Mouse (Mus musculus) macrophage (primary cell): Measurements from ENCODE around the gene Eng. TPM values are rescaled to one million over a fixed set of nuclear protein-coding genes. Genes with fewer than 3 reads are reported as not detected.

Experiments used
- H3K27ac ChIP-seq: fragments of 350-480 bp; formaldehyde crosslinking; 2 replicates; pipeline ENCODE4 v1.9.0; 2021
- H3K36me3 ChIP-seq: fragments of 350-480 bp; formaldehyde crosslinking; 2 replicates; pipeline ENCODE4 v1.9.0; 2021; ENCODE audit errors: inconsistent target
- H3K4me3 ChIP-seq: fragments of 350-480 bp; formaldehyde crosslinking; 2 replicates; pipeline ENCODE4 v1.9.0; 2021; ENCODE audit errors: inconsistent target
- H3K79me2 ChIP-seq: fragments of 350-480 bp; formaldehyde crosslinking; 2 replicates; pipeline ENCODE4 v1.9.0; 2021; ENCODE audit errors: inconsistent target
- WGBS: methylation state at CpG from one replicate; pipeline ENCODE4 v1.1.7; 2026; ENCODE audit warnings: inconsistent platforms; ENCODE audit not compliant: missing documents; 5-methylcytosine and 5-hydroxymethylcytosine counted together
- polyA plus RNA-seq: library from polyadenylated mRNA; stranded (reverse); fragments of 250-400 nt; gene quantifications from 3 replicates; pipeline ENCODE4 v1.2.4, GENCODE M21; 2018; ENCODE audit warnings: inconsistent platforms

Gene Eng
- polyA plus RNA-seq, 1 experiment from 2014 or later, result 26.4 TPM

GRCm38 (mm10) chr2:32686640-32687039, 40.2 kb downstream of the Eng start:
- H3K36me3 ChIP-seq, result 0 out of 2 replicates have a peak, but pooled peaks cover 5% of the 10 kb centered on the region
- 94% methylated on average over 3 of the region's 6 CpGs for WGBS
- no peak overlapping the region for H3K27ac ChIP-seq
- no peak overlapping the region for H3K4me3 ChIP-seq
- H3K79me2 ChIP-seq, result no peaks in the 10 kb centered on the region

- Histone ChIP-seq H3K79me2 (no peaks in the 10 kb centered on the region), H3K36me3 (0 out of 2 replicates have a peak, but pooled peaks cover 5% of the 10 kb centered on the region), H3K4me3 (no peak overlapping the region), H3K27ac (no peak overlapping the region)
- WGBS, result 88% methylated on average over 8 of the region's 8 CpGs
Measured at GRCm38 (mm10) chr2:32687562-32687961, 41.2 kb downstream of the Eng start.

GRCm38 (mm10) chr2:32689420-32689819, 43.0 kb downstream of the Eng start:
- WGBS, result 34% methylated on average over 5 of the region's 5 CpGs

DNA sequence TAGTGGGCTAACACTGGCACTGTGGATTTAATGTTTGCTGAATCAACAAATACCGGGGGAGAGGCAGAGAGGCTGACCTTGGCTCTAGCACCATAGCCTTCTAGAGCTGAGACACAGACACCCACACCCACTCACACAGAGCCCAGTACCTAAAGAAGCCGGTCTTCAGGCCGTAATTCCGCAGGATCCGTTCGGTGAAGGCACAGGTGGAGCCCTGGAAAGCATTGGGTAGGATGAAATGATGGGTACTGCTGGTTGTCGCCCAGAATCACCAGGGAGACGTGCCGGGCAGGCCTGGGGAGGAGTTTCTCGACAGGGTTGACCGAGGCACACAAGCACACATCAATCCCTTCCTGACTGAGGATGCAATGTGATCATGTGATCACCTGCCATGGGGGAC, 44.6 kb downstream of the Eng start:
- Histone ChIP-seq H3K79me2 (no peaks in the 10 kb centered on the region), H3K4me3 (no peak overlapping the region), H3K27ac (no peak overlapping the region), H3K36me3 (0 out of 2 replicates have a peak, but pooled peaks cover 5% of the 10 kb centered on the region)
- 93% methylated on average over 11 of the region's 11 CpGs for WGBS

More at GRCm38 (mm10) chr2:32689420-32689819, 43.0 kb downstream of the Eng start:
- Histone ChIP-seq H3K4me3 (no peak overlapping the region), H3K27ac (no peak overlapping the region), H3K36me3 (0 out of 2 replicates have a peak, but pooled peaks cover 5% of the 10 kb centered on the region), H3K79me2 (no peaks in the 10 kb centered on the region)

- 96% methylated on average over 13 of the region's 14 CpGs for WGBS
- no peaks in the 10 kb centered on the region for H3K36me3 ChIP-seq
- H3K79me2 ChIP-seq, result no peaks in the 10 kb centered on the region
- H3K27ac ChIP-seq, result no peak overlapping the region
- no peak overlapping the region for H3K4me3 ChIP-seq
Measured at GRCm38 (mm10) chr2:32692496-32692895, 46.1 kb downstream of the Eng start.

DNA sequence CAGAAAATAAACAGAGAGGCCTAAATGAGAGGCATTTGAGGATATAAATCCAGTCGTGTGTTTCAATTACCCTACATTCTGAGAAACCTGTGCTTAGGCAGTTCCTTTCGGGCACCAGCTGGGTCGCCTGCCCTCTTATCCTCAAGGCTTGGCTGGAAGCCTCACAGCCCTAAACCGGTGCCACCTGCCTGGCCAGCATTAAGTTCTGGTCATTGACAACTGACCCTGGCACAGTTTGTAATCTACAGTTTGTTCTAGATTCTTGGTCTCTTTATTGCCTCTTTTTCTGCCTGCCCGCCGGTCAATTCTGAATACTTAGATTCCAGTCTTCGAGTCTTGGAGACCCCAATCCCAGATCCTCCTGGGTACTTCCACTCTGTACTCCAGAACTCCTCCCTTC, 46.9 kb downstream of the Eng start:
- Histone ChIP-seq H3K27ac (no peak overlapping the region), H3K4me3 (peak overlapping the region; percentile 52), H3K36me3 (no peaks in the 10 kb centered on the region), H3K79me2 (no peaks in the 10 kb centered on the region)
- 9% methylated on average over 7 of the region's 7 CpGs for WGBS

DNA sequence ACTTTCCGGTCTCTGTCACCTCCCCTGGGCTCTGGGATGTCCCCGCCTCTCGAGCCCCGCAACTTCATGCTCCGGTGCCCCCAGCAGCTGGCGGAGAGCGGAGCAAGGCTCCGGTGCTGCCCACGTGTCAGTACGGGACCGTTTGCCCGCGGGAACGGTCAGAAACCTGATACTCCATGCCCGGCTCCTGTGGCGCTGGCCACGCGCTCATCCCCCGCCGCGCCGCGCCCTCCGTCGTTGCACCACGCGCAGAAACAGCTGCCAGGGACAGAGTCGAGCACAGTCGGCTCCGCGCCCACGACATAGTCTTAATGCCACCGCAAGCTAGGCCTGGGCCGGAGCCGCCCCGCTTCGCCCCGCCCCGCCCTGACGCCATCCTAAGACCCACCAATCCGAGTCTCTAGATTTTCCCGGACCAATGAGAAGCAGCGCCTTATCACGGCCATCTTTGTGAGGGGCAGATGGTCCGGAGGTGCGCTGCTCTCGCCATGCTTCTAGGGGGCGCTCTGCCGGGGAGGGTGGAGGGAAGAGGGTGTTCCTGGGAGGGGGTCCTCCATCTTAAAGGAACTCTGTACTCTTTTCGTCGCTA, 47.5 kb downstream of the Eng start:
- Histone ChIP-seq H3K36me3 (no peaks in the 10 kb centered on the region), H3K4me3 (peak overlapping the region; percentile 52), H3K79me2 (no peaks in the 10 kb centered on the region), H3K27ac (peak overlapping the region; percentile 12; the same call in 1 of the 2 replicates)
- under 1% methylated on average over 51 of the region's 51 CpGs for WGBS

DNA sequence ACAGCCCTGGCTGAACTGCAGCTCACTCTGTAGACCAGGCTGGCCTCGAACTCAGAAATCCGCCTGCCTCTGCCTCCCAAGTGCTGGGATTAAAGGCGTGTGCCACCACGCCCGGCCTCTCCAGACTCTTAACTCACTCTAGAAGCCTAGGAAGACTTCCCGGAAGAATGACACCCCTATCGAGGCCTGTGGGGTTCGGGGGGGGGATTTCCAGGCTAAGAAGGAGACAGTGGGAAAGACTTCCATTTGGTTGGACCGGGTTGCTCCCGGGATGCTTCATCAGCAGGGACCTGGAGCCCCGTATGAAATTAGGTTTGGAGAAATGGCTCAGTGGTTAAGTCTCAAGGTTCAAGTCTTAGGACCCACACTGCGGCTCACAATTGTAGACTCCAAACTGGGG, 48.3 kb downstream of the Eng start:
- H3K27ac ChIP-seq, result peak overlapping the region; percentile 12; the same call in 1 of the 2 replicates
- peak overlapping the region; percentile 26; the same call in 1 of the 2 replicates for H3K4me3 ChIP-seq
- H3K79me2 ChIP-seq, result no peaks in the 10 kb centered on the region
- 90% methylated on average over 12 of the region's 12 CpGs for WGBS
- no peaks in the 10 kb centered on the region for H3K36me3 ChIP-seq

DNA sequence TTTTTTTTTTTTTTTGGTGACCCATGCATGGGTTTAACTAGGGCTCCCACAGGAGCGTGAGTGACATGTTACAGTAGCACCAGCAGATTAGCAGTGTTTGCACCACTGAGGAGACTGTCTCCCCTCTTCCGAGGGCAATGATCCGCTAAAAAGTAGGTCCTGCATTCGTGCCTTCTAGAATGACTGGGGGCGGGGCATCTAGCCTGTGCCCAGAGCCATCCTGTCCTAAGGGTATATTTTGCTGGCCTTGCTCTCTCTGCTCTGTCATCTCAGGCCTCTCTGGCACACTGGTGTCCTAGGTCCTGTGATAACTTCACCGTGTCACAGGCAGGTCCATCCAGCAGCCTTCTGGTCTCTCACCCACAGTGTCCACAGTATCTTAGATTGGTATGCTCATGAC, 53.3 kb downstream of the Eng start:
- Histone ChIP-seq H3K4me3 (no peak overlapping the region), H3K36me3 (no peaks in the 10 kb centered on the region), H3K27ac (no peak overlapping the region), H3K79me2 (no peaks in the 10 kb centered on the region)
- WGBS, result 93% methylated on average over 6 of the region's 6 CpGs

DNA sequence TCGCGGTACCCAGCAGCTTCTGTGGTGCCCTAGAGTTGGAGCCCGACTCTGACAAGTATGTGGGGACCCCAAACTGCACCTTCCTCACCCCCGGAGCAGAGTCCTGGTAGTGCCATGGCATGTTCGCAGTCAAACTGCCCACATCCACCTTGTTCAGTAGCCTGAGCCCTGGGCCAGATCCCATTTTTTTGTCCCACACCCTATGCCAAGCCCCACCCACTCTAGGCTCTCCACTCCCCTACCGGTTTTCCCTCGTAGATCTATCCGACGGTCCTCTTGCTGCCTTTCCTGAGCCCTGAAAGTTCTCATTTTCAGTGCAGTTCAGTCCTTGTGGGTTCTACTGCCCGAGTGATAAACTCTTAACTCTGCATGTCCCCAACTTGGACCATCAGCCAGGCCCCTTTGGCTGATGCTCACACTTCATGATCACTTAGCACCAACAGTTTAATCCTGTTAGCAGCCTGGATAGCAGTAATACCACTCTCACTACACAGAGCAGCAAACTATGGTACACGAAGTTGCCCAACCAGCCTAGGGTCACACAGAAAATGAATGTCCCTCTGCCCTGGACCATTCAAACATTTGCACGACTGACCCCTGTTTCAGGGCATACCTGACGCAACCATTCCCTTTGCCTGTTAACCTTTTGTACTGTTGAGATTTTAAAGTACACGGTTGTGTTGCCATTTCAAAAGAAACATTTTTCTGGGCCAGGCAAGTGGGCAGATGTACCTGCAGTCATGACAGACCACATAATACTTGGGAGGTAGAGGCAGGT, 54.8 kb downstream of the Eng start:
- 90% methylated on average over 14 of the region's 14 CpGs for WGBS
- no peak overlapping the region for H3K27ac ChIP-seq
- no peak overlapping the region for H3K4me3 ChIP-seq
- peaks cover 13% of the 10 kb centered on the region for H3K36me3 ChIP-seq
- no peaks in the 10 kb centered on the region; the same call in 1 of the 2 replicates for H3K79me2 ChIP-seq

- 94% methylated on average over 8 of the region's 8 CpGs for WGBS
Measured at GRCm38 (mm10) chr2:32703046-32703445, 56.7 kb downstream of the Eng start.

GRCm38 (mm10) chr2:32704021-32704421, 57.6 kb downstream of the Eng start, which contains the start of gene Fpgs:
Fpgs (minus strand) TSS chr2:32704145.
- peaks cover 39% of the 10 kb centered on the region for H3K36me3 ChIP-seq
- no peak within 1 kb of the TSS for H3K27ac ChIP-seq
- WGBS, result 80% methylated on average over 2 of the region's 2 CpGs
- H3K4me3 ChIP-seq, result no peak within 1 kb of the TSS
- peaks cover 28% of the 10 kb centered on the region for H3K79me2 ChIP-seq

More at GRCm38 (mm10) chr2:32703046-32703445, 56.7 kb downstream of the Eng start:
- Histone ChIP-seq H3K36me3 (peaks cover 29% of the 10 kb centered on the region), H3K4me3 (no peak overlapping the region), H3K79me2 (peaks cover 18% of the 10 kb centered on the region), H3K27ac (no peak overlapping the region)

- H3K27ac ChIP-seq, result no peak overlapping the region
- H3K36me3 ChIP-seq, result peaks cover 48% of the 10 kb centered on the region
- H3K4me3 ChIP-seq, result no peak overlapping the region
- H3K79me2 ChIP-seq, result peaks cover 38% of the 10 kb centered on the region
- 93% methylated on average over 7 of the region's 7 CpGs for WGBS
Measured at GRCm38 (mm10) chr2:32705018-32705417, 58.6 kb downstream of the Eng start.

GRCm38 (mm10) chr2:32706971-32707370, 60.6 kb downstream of the Eng start:
- Histone ChIP-seq H3K4me3 (no peak overlapping the region), H3K36me3 (peaks cover 50% of the 10 kb centered on the region), H3K27ac (no peak overlapping the region), H3K79me2 (peaks cover 58% of the 10 kb centered on the region)
- WGBS, result 93% methylated on average over 6 of the region's 6 CpGs

DNA sequence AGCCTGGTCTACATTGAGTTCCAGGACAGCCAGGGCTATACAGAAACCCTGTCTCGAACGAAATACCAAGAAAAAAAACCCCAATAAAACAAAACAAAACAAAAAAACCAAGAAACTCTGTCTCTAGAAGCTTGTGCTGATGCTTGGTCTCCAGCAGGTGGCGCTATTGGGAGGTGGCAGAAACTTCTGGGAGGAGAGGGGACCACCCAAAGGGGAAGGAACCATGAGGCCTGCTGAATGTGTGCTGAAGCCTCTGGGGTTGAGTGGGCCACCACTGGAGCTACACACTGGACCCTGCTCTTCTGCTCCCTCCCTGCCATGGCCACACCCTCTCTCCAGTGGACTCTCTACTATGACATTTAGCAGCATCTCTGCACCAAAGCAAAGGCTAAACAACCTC, 62.2 kb downstream of the Eng start:
- Histone ChIP-seq H3K27ac (no peak overlapping the region), H3K4me3 (no peak overlapping the region), H3K36me3 (peaks cover 50% of the 10 kb centered on the region), H3K79me2 (peaks cover 60% of the 10 kb centered on the region)
- 18% methylated on average over 3 of the region's 3 CpGs for WGBS
